Mouse (Mus musculus): ENCODE measurements around the gene Arhgef3. TPM values are rescaled to one million over a fixed set of nuclear protein-coding genes. Genes with fewer than 3 reads are reported as not detected.

Arhgef3 gene
- polyA plus RNA-seq, 1 experiment from 2014 or later, result 4.2 TPM

DNA sequence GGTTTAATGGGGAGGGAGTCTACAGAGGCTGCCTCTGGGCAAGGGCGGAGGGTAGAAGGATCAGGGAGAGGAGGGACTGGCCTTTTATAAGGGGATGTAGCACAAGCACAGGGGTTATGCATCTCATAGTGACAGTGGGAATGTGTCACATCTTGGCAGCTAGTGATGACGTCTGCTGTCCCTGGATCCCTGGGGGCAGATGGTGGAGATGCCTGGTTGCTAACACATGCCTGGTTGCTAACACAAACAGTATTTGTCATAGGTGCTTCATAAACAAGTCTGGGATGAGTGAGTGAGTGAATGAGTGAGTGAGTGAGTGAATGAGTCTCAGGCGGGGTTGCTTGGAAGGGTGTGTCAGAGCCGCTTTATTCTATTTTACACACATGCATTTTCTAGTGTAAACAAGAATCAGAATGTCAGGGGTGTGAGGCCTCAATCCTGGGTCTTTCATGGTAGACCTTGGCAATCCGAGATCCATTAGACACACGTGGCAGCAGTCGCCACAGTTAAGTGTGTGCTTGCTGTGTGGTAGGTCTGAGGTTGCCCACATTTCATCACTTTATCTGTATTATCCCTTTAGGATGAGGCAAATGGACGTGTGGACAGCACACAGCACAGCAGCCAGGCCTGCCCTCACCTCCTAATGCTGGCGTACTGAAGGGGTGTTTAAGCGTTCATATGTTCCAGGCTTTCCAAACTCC is 156.8 kb downstream of the Arhgef3 start:
- no peaks in the 10 kb centered on the region for H3K9me3 ChIP-seq
- peaks cover 8% of the 10 kb centered on the region; the same call in 1 of the 2 replicates for H3K4me1 ChIP-seq
- no peaks in the 10 kb centered on the region for H3K36me3 ChIP-seq
- H3K27ac ChIP-seq, result no peak overlapping the region
- ATAC-seq (ENCODE audit: low FRiP score, low read depth), result no peak
- H3K9ac ChIP-seq, result no peak overlapping the region
- H3K27me3 ChIP-seq (replicated peaks), result no peaks in the 10 kb centered on the region
- no peak overlapping the region for H3K4me3 ChIP-seq
- H3K4me2 ChIP-seq (replicated peaks), result no peak overlapping the region
- WGBS, result 79% methylated on average over 10 of the region's 10 CpGs

DNA sequence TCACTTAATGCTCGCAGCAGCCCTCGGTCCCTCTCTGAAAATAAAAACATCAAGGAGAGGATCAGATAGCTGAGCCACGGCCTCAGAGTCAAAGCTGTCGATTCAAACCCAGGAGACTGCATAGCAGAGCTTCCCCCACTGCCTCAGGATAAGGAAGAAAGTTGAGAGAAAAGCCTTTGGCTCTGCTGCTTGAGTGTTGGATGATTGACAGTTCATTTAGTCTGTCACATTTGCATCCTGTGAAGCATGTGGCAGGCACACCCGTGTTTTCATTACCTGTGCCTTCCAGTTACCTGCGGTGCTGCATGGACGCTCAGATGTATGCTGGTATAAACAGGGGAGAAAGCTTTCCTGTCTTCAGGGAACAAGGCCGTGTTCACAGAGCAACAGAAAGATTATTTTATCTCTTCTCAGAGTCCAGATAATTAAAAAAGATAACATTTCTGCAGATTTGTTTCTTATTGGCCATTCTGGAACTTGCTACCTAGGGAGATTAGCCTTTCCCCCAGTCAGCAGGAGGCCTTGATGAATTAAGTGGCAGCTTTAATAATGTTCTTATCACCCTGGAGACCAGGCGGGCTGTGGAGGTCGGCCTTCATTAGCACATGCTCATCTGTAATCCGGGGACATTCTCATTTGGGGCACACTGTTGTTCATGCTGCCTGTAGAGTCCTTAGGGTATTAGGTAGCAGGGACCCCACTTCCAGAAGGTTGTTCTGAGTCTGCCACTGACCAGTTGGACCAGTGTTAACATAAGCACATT is 157.6 kb downstream of the Arhgef3 start:
- H3K4me2 ChIP-seq (replicated peaks), result no peak overlapping the region

DNA sequence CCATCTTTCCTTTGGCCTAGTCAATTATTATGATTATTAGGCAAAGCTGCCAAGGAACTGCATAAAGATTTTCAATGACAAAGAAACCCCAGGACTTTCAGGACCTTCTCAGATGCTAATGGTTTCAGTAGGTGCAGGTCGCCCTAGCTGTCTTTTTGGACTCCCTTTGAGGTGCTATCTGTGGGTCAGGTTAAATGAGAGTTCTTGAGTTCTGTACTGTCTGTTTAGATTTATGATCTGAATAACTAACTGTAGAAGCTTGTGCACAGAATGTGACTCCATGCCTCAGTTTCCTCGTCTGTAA is 158.1 kb downstream of the Arhgef3 start:
- Histone ChIP-seq H3K27ac (no peak overlapping the region), H3K4me3 (no peak overlapping the region), H3K4me1 (peaks cover 8% of the 10 kb centered on the region; the same call in 1 of the 2 replicates), H3K4me2 (replicated peaks) (no peak overlapping the region), H3K36me3 (no peaks in the 10 kb centered on the region), H3K27me3 (replicated peaks) (no peaks in the 10 kb centered on the region), H3K9ac (no peak overlapping the region), H3K9me3 (no peaks in the 10 kb centered on the region)
- no peak for ATAC-seq (ENCODE audit: low FRiP score, low read depth)
- 73% methylated on average over 2 of the region's 2 CpGs for WGBS

More for the DNA sequence above, 157.6 kb downstream of the Arhgef3 start:
- no peak overlapping the region for H3K4me3 ChIP-seq
- no peaks in the 10 kb centered on the region for H3K36me3 ChIP-seq
- no peaks in the 10 kb centered on the region for H3K9me3 ChIP-seq
- no peaks in the 10 kb centered on the region for H3K27me3 ChIP-seq (replicated peaks)
- no peak for ATAC-seq (ENCODE audit: low FRiP score, low read depth)
- H3K9ac ChIP-seq, result no peak overlapping the region
- no peak overlapping the region for H3K27ac ChIP-seq
- WGBS, result 55% methylated on average over 11 of the region's 11 CpGs
- H3K4me1 ChIP-seq, result peaks cover 8% of the 10 kb centered on the region; the same call in 1 of the 2 replicates

DNA sequence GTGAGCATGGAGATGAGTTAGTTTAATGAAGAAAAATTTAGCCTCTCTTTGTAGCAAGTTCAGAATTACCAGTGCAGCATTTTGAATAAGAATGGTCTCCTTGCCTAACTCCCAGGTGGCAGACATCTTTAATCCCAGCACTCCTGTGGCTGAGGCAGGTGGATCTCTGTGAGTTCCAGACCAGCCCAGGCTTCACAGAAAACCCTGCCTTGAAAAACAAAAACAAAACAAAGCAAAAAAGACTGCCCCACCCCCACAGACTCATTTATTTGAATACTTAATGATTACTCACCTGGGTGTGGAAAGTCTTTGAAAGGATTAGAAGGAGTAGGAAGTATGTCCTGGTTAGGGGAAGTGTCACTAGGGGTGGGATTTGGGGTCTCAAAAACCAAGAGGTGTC is 158.5 kb downstream of the Arhgef3 start:
- Histone ChIP-seq H3K9ac (no peak overlapping the region), H3K27me3 (replicated peaks) (no peaks in the 10 kb centered on the region)
- no peak for ATAC-seq (ENCODE audit: low FRiP score, low read depth)

DNA sequence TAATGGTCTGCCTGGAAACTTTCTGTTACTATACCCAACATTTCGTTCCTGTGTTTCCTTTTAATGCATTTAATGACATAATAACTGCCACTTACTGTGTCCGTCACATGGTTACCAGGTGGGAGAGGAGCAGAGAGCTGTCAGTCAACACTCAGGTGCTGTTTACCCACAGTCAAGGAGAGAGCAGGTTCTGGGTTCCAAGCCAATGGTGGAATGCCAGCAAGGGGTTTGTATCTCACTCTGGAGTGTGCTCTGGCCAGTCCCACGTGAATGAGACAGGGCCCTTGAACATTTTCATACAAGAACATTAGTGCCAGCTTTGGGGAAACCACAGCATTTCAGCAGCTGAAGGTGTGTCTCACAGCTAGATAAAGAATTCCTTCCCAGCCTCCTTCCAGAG is 162.6 kb downstream of the Arhgef3 start:
- H3K4me3 ChIP-seq, result no peak overlapping the region
- no peak for ATAC-seq (ENCODE audit: low FRiP score, low read depth)
- H3K9ac ChIP-seq, result no peak overlapping the region
- peaks cover 7% of the 10 kb centered on the region for H3K4me1 ChIP-seq
- no peak overlapping the region for H3K4me2 ChIP-seq (replicated peaks)
- WGBS, result 92% methylated on average over 3 of the region's 3 CpGs
- H3K27me3 ChIP-seq (replicated peaks), result no peaks in the 10 kb centered on the region
- H3K9me3 ChIP-seq, result no peaks in the 10 kb centered on the region
- H3K36me3 ChIP-seq, result no peaks in the 10 kb centered on the region
- no peak overlapping the region for H3K27ac ChIP-seq

More for the DNA sequence above, 158.5 kb downstream of the Arhgef3 start:
- Histone ChIP-seq H3K4me2 (replicated peaks) (no peak overlapping the region), H3K36me3 (no peaks in the 10 kb centered on the region), H3K4me1 (peaks cover 8% of the 10 kb centered on the region; the same call in 1 of the 2 replicates), H3K27ac (no peak overlapping the region), H3K9me3 (no peaks in the 10 kb centered on the region), H3K4me3 (no peak overlapping the region)

DNA sequence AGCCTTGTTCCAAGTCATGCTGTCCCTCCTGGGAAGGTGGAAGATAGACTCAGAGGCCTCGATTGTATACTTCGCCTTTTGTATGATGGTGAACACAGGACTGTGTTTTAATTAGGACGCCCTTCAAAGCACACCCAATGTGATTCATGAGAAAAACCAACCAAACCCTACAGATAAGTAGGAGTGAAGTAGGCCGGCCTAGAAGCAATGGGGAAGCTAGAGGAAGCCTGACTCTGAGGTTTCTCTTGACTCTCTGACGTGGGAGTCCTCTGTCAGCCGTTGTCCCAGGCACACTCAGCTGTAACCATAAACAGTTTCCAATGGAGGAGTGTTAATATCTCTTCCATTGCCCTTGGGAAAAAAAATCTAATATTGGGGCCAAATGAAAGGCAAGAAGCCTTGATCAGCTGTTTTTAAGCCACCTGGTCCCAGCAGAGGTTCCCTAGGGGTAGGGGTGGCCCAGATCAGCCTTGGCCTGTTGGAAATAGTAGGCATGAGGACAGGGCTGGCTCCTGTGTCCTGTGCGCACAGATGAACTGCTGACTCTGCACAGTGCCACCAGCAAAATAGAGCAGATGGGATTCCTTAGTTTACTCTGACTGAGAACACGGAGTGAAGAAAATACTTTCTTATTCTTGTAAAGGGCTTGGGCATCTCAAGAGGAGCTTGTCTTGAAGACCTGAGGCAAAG is 165.6 kb downstream of the Arhgef3 start:
- WGBS, result 88% methylated on average over 8 of the region's 8 CpGs
- Histone ChIP-seq H3K27me3 (replicated peaks) (no peaks in the 10 kb centered on the region), H3K9ac (no peak overlapping the region), H3K9me3 (no peaks in the 10 kb centered on the region), H3K36me3 (no peaks in the 10 kb centered on the region), H3K4me3 (no peak overlapping the region), H3K4me1 (peaks cover 7% of the 10 kb centered on the region; the same call in 1 of the 2 replicates), H3K27ac (no peak overlapping the region), H3K4me2 (replicated peaks) (no peak overlapping the region)
- no peak for ATAC-seq (ENCODE audit: low FRiP score, low read depth)

DNA sequence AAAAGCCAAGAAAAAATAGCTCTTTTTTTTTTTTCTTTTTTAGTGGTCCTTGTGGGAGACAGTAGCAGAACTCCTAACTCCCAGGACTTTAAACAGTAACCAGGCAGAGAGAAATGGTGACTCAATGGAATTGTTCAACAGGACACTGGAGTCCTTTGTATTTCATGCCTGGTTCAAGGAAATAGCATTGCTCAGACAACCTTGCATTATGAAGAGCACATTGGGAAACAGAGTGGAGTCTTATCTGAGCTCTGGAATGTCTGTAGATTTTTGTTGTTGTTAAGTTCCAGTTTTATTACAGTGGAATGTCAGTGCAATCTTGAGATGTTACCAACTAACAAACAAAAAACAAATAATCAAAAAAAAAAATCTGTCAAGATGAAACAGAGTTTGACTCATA is 169.3 kb downstream of the Arhgef3 start:
- no peak overlapping the region for H3K27ac ChIP-seq
- no peak for ATAC-seq (ENCODE audit: low FRiP score, low read depth)
- H3K9me3 ChIP-seq, result no peaks in the 10 kb centered on the region
- no peak overlapping the region for H3K9ac ChIP-seq
- no peaks in the 10 kb centered on the region for H3K36me3 ChIP-seq
- H3K27me3 ChIP-seq (replicated peaks), result no peaks in the 10 kb centered on the region
- peaks cover 13% of the 10 kb centered on the region; the same call in 1 of the 2 replicates for H3K4me1 ChIP-seq
- no peak overlapping the region for H3K4me2 ChIP-seq (replicated peaks)
- H3K4me3 ChIP-seq, result no peak overlapping the region

DNA sequence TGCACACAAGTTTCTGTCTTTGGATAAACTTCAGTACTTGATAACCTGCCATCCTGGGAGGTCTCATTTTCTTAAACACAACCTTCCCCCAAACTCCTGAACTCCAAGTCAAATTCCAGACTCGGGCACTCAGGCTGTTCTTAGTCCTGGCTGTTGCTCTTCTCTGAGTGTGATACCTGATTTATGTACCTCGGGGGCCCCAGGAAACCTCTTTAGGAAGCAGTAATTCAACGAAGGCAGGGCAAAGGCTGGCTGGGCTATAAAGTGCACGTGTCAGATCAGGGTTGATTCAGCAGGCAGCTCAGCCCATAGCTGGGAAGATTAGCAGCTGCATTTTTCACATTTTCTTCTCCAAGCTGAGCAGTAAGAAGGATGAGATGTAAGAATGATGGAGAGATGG is 171.5 kb downstream of the Arhgef3 start:
- Histone ChIP-seq H3K9ac (no peak overlapping the region), H3K36me3 (no peaks in the 10 kb centered on the region), H3K9me3 (no peaks in the 10 kb centered on the region), H3K4me3 (no peak overlapping the region), H3K27me3 (replicated peaks) (no peaks in the 10 kb centered on the region), H3K4me2 (replicated peaks) (no peak overlapping the region), H3K27ac (no peak overlapping the region), H3K4me1 (peaks cover 13% of the 10 kb centered on the region; the same call in 1 of the 2 replicates)
- WGBS, result 12% methylated on average over 4 of the region's 4 CpGs
- ATAC-seq (ENCODE audit: low FRiP score, low read depth), result no peak

DNA sequence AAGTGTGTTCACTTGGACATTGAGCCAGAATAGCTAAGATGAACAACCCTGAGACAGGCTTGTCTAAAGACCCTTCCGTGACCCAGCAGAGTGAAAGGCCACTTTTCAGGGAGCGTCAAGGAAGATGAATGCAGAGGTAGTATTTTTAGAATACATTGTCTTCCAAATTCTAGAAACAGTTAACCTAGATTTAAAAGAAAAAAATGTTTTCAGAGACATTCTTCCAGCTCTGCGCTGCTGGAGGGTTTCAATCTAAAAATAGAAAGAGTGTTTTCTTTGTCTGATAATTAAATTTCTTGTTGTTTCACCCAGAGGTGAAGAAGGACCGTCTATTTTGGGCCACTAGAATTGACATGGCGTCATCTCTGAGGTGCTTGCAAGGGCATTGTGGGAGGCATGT is 174.4 kb downstream of the Arhgef3 start:
- 65% methylated on average over 5 of the region's 5 CpGs for WGBS
- Histone ChIP-seq H3K36me3 (no peaks in the 10 kb centered on the region), H3K9me3 (no peaks in the 10 kb centered on the region), H3K4me2 (replicated peaks) (no peak overlapping the region), H3K27ac (no peak overlapping the region), H3K27me3 (replicated peaks) (no peaks in the 10 kb centered on the region), H3K9ac (no peak overlapping the region), H3K4me3 (no peak overlapping the region), H3K4me1 (0 out of 2 replicates have a peak, but pooled peaks cover 7% of the 10 kb centered on the region)
- no peak for ATAC-seq (ENCODE audit: low FRiP score, low read depth)

DNA sequence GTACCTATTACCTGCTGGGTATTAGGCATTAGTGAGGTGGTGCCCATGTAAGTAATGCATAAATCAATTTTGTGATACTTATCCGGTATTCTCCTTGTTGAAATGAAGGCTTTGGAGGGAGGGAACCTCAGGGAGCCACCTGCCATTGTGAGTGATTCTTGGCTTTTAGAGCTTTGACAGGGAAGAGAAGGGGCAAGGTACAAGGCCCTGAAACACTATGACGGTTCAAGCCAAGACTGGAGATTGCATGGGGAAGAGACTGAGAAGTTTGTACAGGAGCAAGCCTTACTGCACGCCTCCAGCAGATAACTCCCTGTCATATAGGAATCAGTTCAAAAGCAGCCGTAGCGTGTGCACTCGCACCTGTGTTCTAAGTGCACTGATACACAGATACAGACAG is 177.4 kb downstream of the Arhgef3 start:
- Histone ChIP-seq H3K27ac (no peak overlapping the region), H3K4me2 (replicated peaks) (no peak overlapping the region), H3K4me3 (no peak overlapping the region), H3K9ac (no peak overlapping the region), H3K4me1 (no peaks in the 10 kb centered on the region), H3K36me3 (no peaks in the 10 kb centered on the region), H3K27me3 (replicated peaks) (no peaks in the 10 kb centered on the region), H3K9me3 (no peaks in the 10 kb centered on the region)
- 86% methylated on average over 6 of the region's 6 CpGs for WGBS
- no peak for ATAC-seq (ENCODE audit: low FRiP score, low read depth)

DNA sequence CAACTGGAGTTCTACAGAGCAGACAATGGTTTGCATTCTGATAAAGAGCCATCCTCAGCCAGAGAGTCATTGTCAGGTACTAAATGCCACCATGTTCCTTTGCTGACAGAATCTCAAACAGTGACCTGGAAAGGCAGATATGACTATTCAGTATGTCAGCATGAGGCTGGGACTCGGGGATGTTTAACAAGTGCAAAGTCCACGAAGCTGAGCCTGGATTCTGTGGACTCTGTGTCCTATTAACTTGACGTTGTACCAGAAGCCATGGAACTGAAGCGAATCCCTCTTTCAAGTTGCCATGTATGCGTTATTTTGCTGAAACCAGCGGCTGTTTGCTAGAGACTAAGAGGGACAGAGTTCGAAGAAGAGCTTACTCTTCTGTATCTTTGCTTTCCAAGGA is 181.1 kb downstream of the Arhgef3 start:
- no peaks in the 10 kb centered on the region for H3K36me3 ChIP-seq
- no peak overlapping the region for H3K9ac ChIP-seq
- no peak overlapping the region for H3K27ac ChIP-seq
- no peaks in the 10 kb centered on the region for H3K27me3 ChIP-seq (replicated peaks)
- no peak overlapping the region for H3K4me2 ChIP-seq (replicated peaks)
- H3K9me3 ChIP-seq, result no peaks in the 10 kb centered on the region
- 86% methylated on average over 7 of the region's 7 CpGs for whole genome bisulfite sequencing
- ATAC-seq (ENCODE audit: low FRiP score, low read depth), result no peak
- H3K4me1 ChIP-seq, result no peaks in the 10 kb centered on the region
- H3K4me3 ChIP-seq, result no peak overlapping the region

DNA sequence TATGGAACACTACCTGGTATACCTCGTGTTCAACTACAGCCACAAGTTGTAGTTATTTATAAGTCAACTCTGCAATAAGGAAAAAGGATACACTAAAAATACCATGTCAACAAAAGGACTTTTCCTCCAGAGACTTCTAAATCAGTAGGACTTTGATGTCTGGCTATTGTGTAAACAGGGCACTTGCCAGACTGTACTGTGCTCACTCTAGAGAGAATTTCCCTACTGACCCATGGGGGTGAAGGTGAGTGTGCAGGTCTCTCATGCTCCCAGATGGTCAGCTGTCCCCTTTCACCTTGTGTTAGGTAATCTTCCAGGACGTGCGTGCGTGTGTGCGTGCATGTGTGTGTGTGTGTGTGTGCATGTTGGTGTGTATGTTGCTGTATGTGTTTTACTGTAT is 182.3 kb downstream of the Arhgef3 start:
- H3K4me2 ChIP-seq (replicated peaks), result no peak overlapping the region
- H3K27ac ChIP-seq, result no peak overlapping the region
- ATAC-seq (ENCODE audit: low FRiP score, low read depth), result no peak
- H3K4me3 ChIP-seq, result no peak overlapping the region
- H3K36me3 ChIP-seq, result no peaks in the 10 kb centered on the region
- H3K9ac ChIP-seq, result no peak overlapping the region
- H3K27me3 ChIP-seq (replicated peaks), result no peaks in the 10 kb centered on the region
- WGBS, result 85% methylated on average over 5 of the region's 5 CpGs
- H3K4me1 ChIP-seq, result no peaks in the 10 kb centered on the region
- H3K9me3 ChIP-seq, result no peaks in the 10 kb centered on the region

Measured in neural tube, embryonic 12.5 days (tissue).